Mouse (Mus musculus) megakaryocyte progenitor cell, adult 5-6 weeks (primary cell): ENCODE results near the gene Olfm1. TPM values are rescaled to one million over a fixed set of nuclear protein-coding genes. Genes with fewer than 3 reads are reported as not detected.

ENCODE experiments used
- ATAC-seq: replicated peaks from 2 replicates; pipeline ENCODE4 v1.8.0; 2016; ENCODE audit warnings: mild to moderate bottlenecking, moderate TSS enrichment, inconsistent platforms; ENCODE audit not compliant: poor library complexity
- total RNA-seq, 2 experiments: library from RNA; stranded (forward) in 1 of 2; stranded (reverse) in 1 of 2; fragments of 157-497, 149-512 nt in 1 of 2; fragments of 200-1000 nt in 1 of 2; gene quantifications; 2 replicates each; pipeline versions ENCODE4 v1.2.3 to v1.2.4; 2015 to 2017

Olfm1 gene
- total RNA-seq (2015) (2.6 and 2.9 TPM in 2 replicates), total RNA-seq (2017) (1.8 and 5.4 TPM in 2 replicates)

DNA sequence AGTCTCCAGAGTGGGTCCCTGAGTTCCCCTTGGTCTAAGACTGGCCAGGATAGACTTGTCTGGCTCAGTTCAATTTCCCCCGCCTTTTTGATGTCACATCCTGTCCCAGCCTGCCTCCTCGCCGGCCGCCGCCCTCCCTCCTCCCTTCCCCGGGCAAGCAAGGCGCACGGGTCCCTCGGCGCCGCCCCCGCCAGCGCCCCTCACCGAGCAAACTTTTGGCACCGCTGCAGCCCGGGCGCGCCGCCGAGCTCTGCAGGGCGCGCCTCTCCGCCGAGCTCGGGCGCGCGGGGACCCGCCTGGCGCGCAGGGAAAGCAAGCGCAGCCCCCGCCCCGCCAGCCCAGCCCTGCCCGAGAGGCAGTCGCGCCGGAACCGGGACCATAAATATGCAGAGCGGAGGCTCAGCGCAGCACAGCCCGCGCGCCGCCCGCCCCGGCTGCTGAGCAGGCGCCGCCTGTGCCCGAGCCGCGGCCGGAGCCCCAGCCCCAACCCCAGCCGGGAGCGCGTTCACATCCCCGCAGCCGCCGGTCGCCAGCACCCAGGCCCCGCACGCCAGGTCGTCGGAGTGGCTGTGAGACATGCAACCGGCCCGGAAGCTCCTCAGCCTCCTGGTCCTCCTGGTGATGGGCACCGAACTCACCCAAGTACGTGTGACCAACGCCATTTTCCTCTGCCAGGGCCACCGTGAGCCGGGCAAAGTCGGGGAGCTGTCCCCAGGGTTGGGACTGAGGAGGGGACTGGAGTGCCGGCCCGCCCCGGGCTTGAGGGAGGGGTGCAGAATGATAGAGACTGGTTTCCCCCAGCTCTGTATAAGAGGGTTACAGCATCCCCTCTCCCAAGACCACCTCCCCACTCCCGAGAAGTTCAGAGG lies at the start of gene Olfm1:
Gene Olfm1, plus strand, starts transcription at position 172 of the 869 bp plus-strand sequence.
- ATAC-seq, result peak; percentile 20; the same call in 1 of the 2 replicates

DNA sequence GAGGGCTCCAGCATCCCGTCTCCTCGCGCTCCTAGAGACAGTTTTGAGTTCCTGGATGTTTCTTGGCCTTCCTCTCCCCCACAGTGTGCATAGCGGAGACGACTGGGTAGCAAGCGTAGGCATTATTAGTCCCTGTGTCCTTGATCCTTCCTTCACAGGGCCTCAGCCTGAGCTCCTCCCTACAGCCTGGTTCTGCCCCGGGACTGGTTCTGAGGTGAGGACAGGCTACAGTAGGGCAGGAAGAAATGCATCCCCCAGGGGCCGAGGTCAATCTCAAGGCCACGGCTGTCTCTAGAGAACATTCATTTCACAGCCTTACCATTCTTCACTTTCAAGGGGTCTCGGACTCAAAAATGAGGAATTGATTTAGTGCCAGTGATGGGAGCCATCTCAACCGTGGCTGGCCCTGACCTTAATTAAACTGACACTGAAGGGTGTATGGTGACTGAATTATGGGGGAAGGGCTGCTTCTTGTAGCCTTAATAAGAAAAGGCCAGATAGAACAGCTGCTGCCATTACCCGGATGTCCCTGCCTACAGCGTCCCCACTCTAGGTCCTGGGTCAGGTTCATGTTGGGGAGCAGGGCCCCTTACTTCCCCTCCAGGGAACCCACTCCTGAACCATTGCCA lies 49.3 kb upstream of the Olfm1 start:
- no peak for ATAC-seq

DNA sequence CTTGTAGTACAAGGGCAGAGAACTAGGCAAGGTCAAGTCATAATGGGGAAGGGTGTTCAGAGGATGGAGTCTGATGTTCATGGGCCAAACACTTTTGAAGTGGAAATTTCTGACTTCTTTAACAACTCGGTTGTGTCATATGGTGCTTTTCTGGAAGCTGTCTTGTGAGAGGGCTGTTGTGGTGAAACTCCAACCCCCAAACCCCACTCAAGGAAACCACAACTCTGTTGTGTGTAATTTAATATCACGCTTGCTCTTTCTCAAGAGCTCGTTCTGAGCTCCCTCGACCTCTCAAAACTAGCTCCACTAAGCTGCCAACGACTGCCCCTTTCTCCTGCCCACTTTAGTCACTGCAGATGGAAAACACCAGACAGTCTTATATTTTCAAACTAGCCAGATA lies 47.1 kb upstream of the Olfm1 start:
- peak; percentile 47 for ATAC-seq

- peak; percentile 62 for ATAC-seq
Measured at GRCm38 (mm10) chr2:28146152-28146551, 46.6 kb upstream of the Olfm1 start.

- ATAC-seq, result no peak
Measured at GRCm38 (mm10) chr2:28146685-28147084, 46.1 kb upstream of the Olfm1 start.

DNA sequence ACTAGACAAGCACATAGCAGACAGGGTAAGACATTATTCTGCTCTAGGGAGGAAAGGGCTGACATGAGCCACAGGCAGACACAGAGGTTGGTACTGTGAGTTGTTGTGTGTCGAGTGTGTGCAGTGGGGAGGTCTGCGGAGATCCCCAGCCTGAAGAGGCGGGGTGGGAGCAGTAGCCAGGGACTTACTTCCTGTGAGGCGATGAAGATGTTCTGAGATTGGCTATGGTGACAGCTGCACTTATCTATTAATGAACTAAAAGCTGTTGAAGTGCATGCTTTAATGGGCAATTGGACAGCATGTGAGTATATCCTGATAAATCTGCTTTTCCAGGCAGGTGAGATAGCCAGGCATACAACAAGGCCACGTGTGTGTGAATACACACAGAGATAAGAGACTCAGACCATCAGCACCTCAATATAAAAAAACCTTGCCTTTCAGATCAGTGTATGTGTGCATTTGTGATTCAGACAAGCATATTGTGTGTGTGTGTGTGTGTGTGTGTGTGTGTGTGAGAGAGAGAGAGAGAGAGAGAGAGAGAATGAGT lies 45.5 kb upstream of the Olfm1 start:
- no peak for ATAC-seq

DNA sequence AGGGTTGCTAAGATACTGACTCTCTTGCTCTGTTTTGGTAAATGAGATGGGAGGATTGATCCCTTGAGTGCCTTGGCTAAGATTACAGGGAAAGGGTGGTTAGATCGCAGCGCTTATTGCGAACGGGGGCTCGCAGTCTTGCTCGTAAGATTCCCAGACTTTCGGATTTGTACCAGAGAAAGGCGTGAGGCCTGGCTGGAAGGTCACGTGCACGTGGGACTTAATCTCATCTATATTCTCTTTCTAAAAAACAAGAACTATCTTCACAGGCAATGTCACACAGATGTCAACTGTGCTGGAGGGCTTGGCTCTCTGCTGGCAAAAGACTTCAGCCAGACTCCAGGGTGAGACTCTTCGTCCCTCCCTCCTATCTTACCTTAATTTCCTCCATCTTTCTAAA lies 43.1 kb upstream of the Olfm1 start:
- no peak for ATAC-seq

GRCm38 (mm10) chr2:28160568-28160967 lies 32.2 kb upstream of the Olfm1 start:
- ATAC-seq, result no peak

GRCm38 (mm10) chr2:28165570-28165969 lies 27.2 kb upstream of the Olfm1 start:
- ATAC-seq, result no peak

GRCm38 (mm10) chr2:28169336-28169735 lies 23.5 kb upstream of the Olfm1 start:
- no peak for ATAC-seq

DNA sequence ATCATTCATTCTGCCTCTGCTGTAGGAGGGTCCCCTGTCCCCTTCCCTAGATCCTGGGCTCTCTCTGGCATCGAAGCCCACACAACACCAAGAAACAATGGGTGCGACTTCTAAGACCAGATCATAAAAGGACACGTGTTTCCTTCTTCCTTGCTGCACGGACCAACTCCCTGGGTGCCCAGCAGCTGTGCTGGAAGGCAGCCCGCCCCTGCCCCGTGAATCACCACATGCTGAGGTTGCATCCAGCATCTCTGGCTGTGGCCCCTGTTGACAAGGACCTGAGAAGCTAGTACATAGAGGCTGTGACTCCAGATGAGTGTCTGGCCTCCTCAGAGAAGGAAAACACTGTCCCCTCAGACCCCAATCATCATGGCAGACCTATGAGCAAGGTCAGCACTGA lies 20.8 kb upstream of the Olfm1 start:
- no peak for ATAC-seq

GRCm38 (mm10) chr2:28173225-28174141 lies 19.3 kb upstream of the Olfm1 start:
- peak; percentile 73 for ATAC-seq

GRCm38 (mm10) chr2:28174441-28174840 lies 18.4 kb upstream of the Olfm1 start:
- ATAC-seq, result no peak

DNA sequence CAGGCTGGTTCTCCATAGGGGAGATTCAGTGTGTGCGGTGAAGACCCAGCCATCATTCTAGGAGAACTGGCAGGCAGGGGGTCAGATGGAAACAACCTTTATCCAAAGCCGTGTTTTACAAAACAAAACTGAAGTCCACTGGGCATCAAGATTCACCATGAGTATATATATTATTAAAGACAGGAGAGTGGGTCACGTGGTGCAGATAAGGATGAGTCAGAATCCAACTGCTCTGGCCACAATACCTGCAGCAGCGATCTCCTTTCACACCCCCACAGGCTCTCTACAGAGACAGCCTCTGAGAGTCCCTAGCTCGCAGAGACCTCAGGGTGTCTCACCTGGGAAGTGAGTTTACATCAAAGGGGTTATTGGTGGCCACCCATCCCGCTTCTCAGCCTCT lies 14.2 kb upstream of the Olfm1 start:
- no peak for ATAC-seq

GRCm38 (mm10) chr2:28180053-28180452 lies 12.7 kb upstream of the Olfm1 start:
- ATAC-seq, result peak; percentile 88

DNA sequence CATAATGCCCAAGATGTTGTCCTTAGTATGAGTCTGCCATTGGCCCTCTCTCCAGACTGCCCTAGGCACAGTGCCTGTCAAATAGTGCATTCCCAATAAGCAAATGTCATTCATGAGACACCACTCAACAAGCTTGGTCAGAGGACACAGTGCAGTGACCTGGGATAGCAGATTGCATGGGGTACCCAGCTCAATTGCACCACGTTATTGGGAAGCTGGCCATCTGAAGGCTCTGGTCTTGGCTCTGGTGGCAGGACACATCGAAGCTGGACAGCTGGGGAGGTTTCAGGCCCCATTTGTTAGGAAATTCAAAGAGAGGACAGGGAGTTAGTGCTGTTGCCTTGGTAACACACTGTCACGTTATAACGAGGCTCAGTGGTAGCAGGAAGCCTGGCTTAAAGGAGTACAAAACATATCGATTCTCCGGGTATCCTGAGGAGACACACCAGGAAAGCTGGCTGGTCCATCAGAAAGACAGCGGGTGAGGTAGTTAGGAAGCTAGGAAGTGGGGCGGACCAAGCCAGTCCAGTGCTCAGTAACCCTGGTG lies 4.3 kb upstream of the Olfm1 start:
- no peak for ATAC-seq

DNA sequence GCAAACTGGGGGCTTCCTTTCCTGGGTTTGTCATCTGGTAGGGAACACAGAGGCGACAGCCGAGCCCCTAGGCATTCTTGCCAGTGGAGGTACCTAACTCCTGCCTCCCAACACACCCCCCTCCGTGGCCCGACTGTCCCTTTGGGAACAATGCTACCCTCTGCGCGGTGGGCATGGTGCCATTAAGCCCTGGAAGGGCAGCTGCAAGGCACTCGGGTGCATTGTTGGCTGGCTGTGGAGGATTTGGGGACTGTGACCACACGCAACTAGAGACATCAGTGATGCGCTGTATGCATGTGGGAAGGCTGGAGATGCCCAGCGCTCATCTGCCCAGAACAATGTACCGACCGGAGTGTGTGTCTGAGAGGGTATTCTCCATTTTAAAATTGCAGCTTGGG lies 897 bp downstream of the Olfm1 start:
- ATAC-seq, result no peak

DNA sequence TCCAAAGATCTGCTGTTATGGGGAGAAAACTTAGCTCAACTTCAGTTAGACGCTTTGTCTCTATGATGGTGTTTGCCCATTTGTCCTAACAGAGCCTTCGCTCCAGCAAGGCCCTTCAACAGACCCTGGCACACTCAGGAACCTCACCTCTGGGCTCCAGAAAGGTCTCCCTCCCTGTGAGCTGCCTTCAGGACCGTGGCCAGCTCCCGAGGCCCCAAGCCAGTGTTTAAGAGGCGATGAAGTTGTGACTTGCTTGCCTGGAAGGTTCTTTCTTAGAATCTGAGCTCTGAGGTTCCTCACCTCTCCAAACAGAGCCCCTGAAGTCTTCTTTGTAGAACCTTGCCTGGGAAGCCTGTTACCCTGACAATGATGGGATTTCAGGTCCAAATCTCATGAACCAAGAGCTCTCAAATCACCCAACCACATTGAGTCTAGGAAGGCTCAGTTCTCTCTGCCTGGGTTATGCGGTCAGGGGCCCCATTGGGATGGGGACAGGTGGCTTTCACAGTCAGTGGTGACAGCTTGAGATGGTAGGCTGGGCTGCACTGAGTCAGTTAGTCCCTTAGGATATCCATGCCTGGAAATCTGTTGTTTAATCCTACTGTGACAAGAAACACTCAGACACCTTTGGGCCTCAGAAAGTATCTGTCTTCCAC lies 2.3 kb downstream of the Olfm1 start:
- ATAC-seq, result 0 out of 2 replicates have a peak, but pooled peaks have one; percentile 26

- ATAC-seq, result no peak
Measured at GRCm38 (mm10) chr2:28195726-28196125, 2.9 kb downstream of the Olfm1 start.

DNA sequence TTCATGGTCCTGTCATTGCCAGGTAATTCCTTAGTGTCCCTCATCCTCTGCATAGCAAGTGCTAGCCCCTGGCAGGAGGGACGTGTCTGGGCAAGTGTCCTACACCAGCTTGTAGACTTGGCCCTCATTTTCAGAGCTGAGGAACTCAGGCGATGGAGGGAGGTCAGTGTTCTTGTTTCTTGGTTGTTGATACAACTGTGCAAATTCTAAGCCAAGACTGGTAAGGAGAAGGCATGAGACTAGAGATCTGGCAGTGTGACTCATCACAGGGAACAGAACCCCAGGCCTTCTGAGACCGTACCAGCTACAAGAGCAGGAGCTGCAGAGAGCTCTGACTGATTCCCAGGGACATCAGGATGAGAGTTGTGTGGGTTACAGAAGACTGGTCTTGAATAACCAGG lies 8.6 kb downstream of the Olfm1 start:
- no peak for ATAC-seq
